Mouse (Mus musculus): ENCODE measurements around the gene Rhog.

Rhog gene

GRCm38 (mm10) chr7:102211071-102211470, 44.8 kb downstream of the Rhog start:
- no peak for DNase-seq

GRCm38 (mm10) chr7:102209756-102210721, 45.8 kb downstream of the Rhog start, which contains the start of the genes Nup98 and Pgap2:
Nup98 (minus strand) TSS chr7:102210176.
Pgap2 (plus strand) TSS chr7:102210208.
- DNase-seq, result peak; percentile 99

- no peak for DNase-seq
These were observed 47.0 kb downstream of the Rhog start for GRCm38 (mm10) chr7:102208806-102209363.

GRCm38 (mm10) chr7:102205646-102206045, 50.2 kb downstream of the Rhog start:
- no peak for DNase-seq

- DNase-seq, result no peak
These were observed 51.5 kb downstream of the Rhog start for GRCm38 (mm10) chr7:102204296-102204857.

- DNase-seq, result no peak
These were observed 54.7 kb downstream of the Rhog start for GRCm38 (mm10) chr7:102200996-102201785.

GRCm38 (mm10) chr7:102200576-102200975, 55.3 kb downstream of the Rhog start:
- DNase-seq, result no peak

DNA sequence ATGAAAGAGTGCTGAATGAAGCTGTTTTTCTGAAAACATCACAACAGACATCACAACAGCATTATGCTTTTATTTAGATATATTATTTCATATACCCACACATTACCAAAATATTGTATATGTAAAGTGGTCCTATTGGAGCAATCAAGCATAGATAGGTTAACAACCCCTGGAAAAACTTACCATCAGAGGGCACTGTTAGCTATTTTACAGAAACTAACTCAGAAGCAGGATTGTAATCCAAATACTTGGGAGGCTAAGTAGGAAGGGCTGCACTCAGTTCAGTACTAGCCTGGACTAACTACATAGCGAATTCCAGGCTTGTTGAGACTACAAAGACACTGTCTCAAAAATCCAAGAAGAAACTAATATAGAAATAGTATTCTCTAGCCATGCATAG, 63.5 kb downstream of the Rhog start:
- no peak for DNase-seq

Measured in cerebellum, adult 11 months (tissue).